Mouse (Mus musculus): ENCODE results near the gene Laptm4a. TPM values are rescaled to one million over a fixed set of nuclear protein-coding genes. Genes with fewer than 3 reads are reported as not detected.
A peak's percentile ranks its signal among the peaks of the same experiment; 100 is the strongest.

Laptm4a gene
- polyA plus RNA-seq, 1 experiment from 2014 or later, result 197 TPM

GRCm38 (mm10) chr12:8940011-8941005, 18.8 kb downstream of the Laptm4a start:
- no peaks in the 10 kb centered on the region for H3K9me3 ChIP-seq
- no peak overlapping the region for H3K4me3 ChIP-seq
- no peaks in the 10 kb centered on the region for H3K27me3 ChIP-seq (replicated peaks)
- H3K9ac ChIP-seq, result no peak overlapping the region
- H3K36me3 ChIP-seq, result peaks cover 42% of the 10 kb centered on the region
- H3K4me2 ChIP-seq (replicated peaks), result no peak overlapping the region
- H3K4me1 ChIP-seq, result no peaks in the 10 kb centered on the region
- no peak for ATAC-seq (ENCODE audit: low FRiP score, low read depth)
- WGBS, result 71% methylated on average over 12 of the region's 12 CpGs
- H3K27ac ChIP-seq, result no peak overlapping the region

- Histone ChIP-seq H3K36me3 (peaks cover 34% of the 10 kb centered on the region), H3K27me3 (replicated peaks) (no peaks in the 10 kb centered on the region), H3K4me2 (replicated peaks) (no peak overlapping the region), H3K9ac (no peak overlapping the region), H3K4me3 (no peak overlapping the region), H3K4me1 (no peaks in the 10 kb centered on the region), H3K9me3 (no peaks in the 10 kb centered on the region), H3K27ac (no peak overlapping the region)
- no peak for ATAC-seq (ENCODE audit: low FRiP score, low read depth)
- 65% methylated on average over 4 of the region's 4 CpGs for WGBS
These were observed 19.7 kb downstream of the Laptm4a start for GRCm38 (mm10) chr12:8941131-8941615.

GRCm38 (mm10) chr12:8941699-8942392, 20.4 kb downstream of the Laptm4a start:
- Histone ChIP-seq H3K4me3 (no peak overlapping the region), H3K27ac (no peak overlapping the region), H3K36me3 (peaks cover 27% of the 10 kb centered on the region), H3K4me2 (replicated peaks) (no peak overlapping the region), H3K9me3 (no peaks in the 10 kb centered on the region), H3K27me3 (replicated peaks) (0 out of 2 replicates have a peak, but pooled peaks cover 1% of the 10 kb centered on the region), H3K9ac (no peak overlapping the region), H3K4me1 (no peaks in the 10 kb centered on the region)
- ATAC-seq (ENCODE audit: low FRiP score, low read depth), result no peak
- 74% methylated on average over 4 of the region's 4 CpGs for WGBS

GRCm38 (mm10) chr12:8947163-8947562, 25.7 kb downstream of the Laptm4a start:
- no peaks in the 10 kb centered on the region for H3K36me3 ChIP-seq
- no peak overlapping the region for H3K4me3 ChIP-seq
- H3K9me3 ChIP-seq, result no peaks in the 10 kb centered on the region
- ATAC-seq (ENCODE audit: low FRiP score, low read depth), result no peak
- H3K4me1 ChIP-seq, result peaks cover 8% of the 10 kb centered on the region
- H3K27ac ChIP-seq, result no peak overlapping the region
- H3K27me3 ChIP-seq (replicated peaks), result peaks cover 17% of the 10 kb centered on the region; the same call in 1 of the 2 replicates
- peak overlapping the region; percentile 97 for H3K4me2 ChIP-seq (replicated peaks)
- 55% methylated on average over 9 of the region's 9 CpGs for WGBS
- no peak overlapping the region for H3K9ac ChIP-seq

- Histone ChIP-seq H3K27me3 (replicated peaks) (peaks cover 17% of the 10 kb centered on the region; the same call in 1 of the 2 replicates), H3K4me1 (peaks cover 8% of the 10 kb centered on the region), H3K4me2 (replicated peaks) (peak within 1 kb of the TSS; percentile 97), H3K9ac (peak within 1 kb of the TSS; percentile 53), H3K4me3 (peak within 1 kb of the TSS; percentile 42), H3K27ac (no peak within 1 kb of the TSS), H3K9me3 (no peaks in the 10 kb centered on the region), H3K36me3 (no peaks in the 10 kb centered on the region)
- WGBS, result under 1% methylated on average over 42 of the region's 42 CpGs
- peak; percentile 71 for ATAC-seq (ENCODE audit: low FRiP score, low read depth)
These were observed 26.4 kb downstream of the Laptm4a start, which contains the start of gene Matn3 for GRCm38 (mm10) chr12:8947714-8948464. Matn3 (plus strand) TSS chr12:8947929.

GRCm38 (mm10) chr12:8953136-8953535, 31.7 kb downstream of the Laptm4a start:
- H3K9me3 ChIP-seq, result no peaks in the 10 kb centered on the region
- 84% methylated on average over 10 of the region's 10 CpGs for WGBS
- no peak overlapping the region for H3K4me3 ChIP-seq
- no peaks in the 10 kb centered on the region for H3K36me3 ChIP-seq
- no peak overlapping the region for H3K9ac ChIP-seq
- no peak overlapping the region for H3K4me2 ChIP-seq (replicated peaks)
- H3K27me3 ChIP-seq (replicated peaks), result peaks cover 9% of the 10 kb centered on the region; the same call in 1 of the 2 replicates
- no peak for ATAC-seq (ENCODE audit: low FRiP score, low read depth)
- peaks cover 2% of the 10 kb centered on the region for H3K4me1 ChIP-seq
- H3K27ac ChIP-seq, result no peak overlapping the region

GRCm38 (mm10) chr12:8954161-8954561, 32.7 kb downstream of the Laptm4a start:
- Histone ChIP-seq H3K4me2 (replicated peaks) (no peak overlapping the region), H3K4me3 (no peak overlapping the region), H3K9me3 (no peaks in the 10 kb centered on the region), H3K27me3 (replicated peaks) (0 out of 2 replicates have a peak, but pooled peaks cover 1% of the 10 kb centered on the region), H3K36me3 (no peaks in the 10 kb centered on the region), H3K27ac (no peak overlapping the region), H3K4me1 (no peaks in the 10 kb centered on the region), H3K9ac (no peak overlapping the region)
- WGBS, result 15% methylated on average over 9 of the region's 9 CpGs
- ATAC-seq (ENCODE audit: low FRiP score, low read depth), result no peak

GRCm38 (mm10) chr12:8961607-8962316, 40.3 kb downstream of the Laptm4a start:
- no peak overlapping the region for H3K27ac ChIP-seq
- peak; percentile 37; the same call in 1 of the 2 replicates for ATAC-seq (ENCODE audit: low FRiP score, low read depth)

GRCm38 (mm10) chr12:8969828-8970227, 48.4 kb downstream of the Laptm4a start:
- Histone ChIP-seq H3K4me2 (replicated peaks) (no peak overlapping the region), H3K36me3 (no peaks in the 10 kb centered on the region), H3K27ac (no peak overlapping the region), H3K9me3 (no peaks in the 10 kb centered on the region), H3K9ac (no peak overlapping the region), H3K27me3 (replicated peaks) (no peaks in the 10 kb centered on the region), H3K4me1 (peaks cover 6% of the 10 kb centered on the region), H3K4me3 (no peak overlapping the region)
- 48% methylated on average over 9 of the region's 9 CpGs for WGBS
- no peak for ATAC-seq (ENCODE audit: low FRiP score, low read depth)

More at GRCm38 (mm10) chr12:8961607-8962316, 40.3 kb downstream of the Laptm4a start:
- Histone ChIP-seq H3K4me1 (peaks cover 6% of the 10 kb centered on the region; the same call in 1 of the 2 replicates), H3K4me2 (replicated peaks) (no peak overlapping the region), H3K36me3 (no peaks in the 10 kb centered on the region), H3K9ac (no peak overlapping the region), H3K9me3 (no peaks in the 10 kb centered on the region), H3K4me3 (no peak overlapping the region), H3K27me3 (replicated peaks) (no peaks in the 10 kb centered on the region)
- WGBS, result 56% methylated on average over 9 of the region's 9 CpGs

GRCm38 (mm10) chr12:8973820-8974465, 52.5 kb downstream of the Laptm4a start, which contains the start of gene Wdr35:
Wdr35 (plus strand) TSS chr12:8973892.
- under 1% methylated on average over 45 of the region's 45 CpGs for WGBS
- peak; percentile 96 for ATAC-seq (ENCODE audit: low FRiP score, low read depth)
- Histone ChIP-seq H3K36me3 (peaks cover 5% of the 10 kb centered on the region; the same call in 1 of the 2 replicates), H3K4me2 (replicated peaks) (peak within 1 kb of the TSS; percentile 82), H3K27ac (no peak within 1 kb of the TSS), H3K4me1 (peaks cover 7% of the 10 kb centered on the region), H3K9me3 (no peaks in the 10 kb centered on the region), H3K27me3 (replicated peaks) (no peaks in the 10 kb centered on the region), H3K9ac (peak within 1 kb of the TSS; percentile 56), H3K4me3 (peak within 1 kb of the TSS; percentile 62)

Data from neural tube, embryonic 12.5 days (tissue).